Mouse (Mus musculus): ENCODE data around the gene Abhd11.
"Not testable (repeated sequence)": the region's sequence is repeated elsewhere in the genome, so short reads cannot be mapped to it uniquely, and the experiment has no call there.

The Abhd11 gene

GRCm38 (mm10) chr5:135008671-135009589, at the start of gene Abhd11:
Abhd11 (plus strand) TSS chr5:135009152.
- peak; percentile 94 to 98 for DNase-seq (ENCODE audit: low spot score in 2 of 2)

GRCm38 (mm10) chr5:134960430-134960829, 48.5 kb upstream of the Abhd11 start:
- DNase-seq (ENCODE audit: low spot score in 2 of 2): no peak

GRCm38 (mm10) chr5:134961519-134961918, 47.4 kb upstream of the Abhd11 start:
- DNase-seq (ENCODE audit: low spot score in 2 of 2): no peak

GRCm38 (mm10) chr5:134963546-134963945, 45.4 kb upstream of the Abhd11 start:
- no peak for DNase-seq (ENCODE audit: low spot score in 2 of 2)

- DNase-seq (ENCODE audit: low spot score in 2 of 2): not testable (repeated sequence)
These were observed 44.3 kb upstream of the Abhd11 start for GRCm38 (mm10) chr5:134964655-134965054.

- peak; percentile 79 for DNase-seq (ENCODE audit: low spot score in 2 of 2)
These were observed 43.5 kb upstream of the Abhd11 start for GRCm38 (mm10) chr5:134965473-134965851.

GRCm38 (mm10) chr5:134965852-134966821, 42.8 kb upstream of the Abhd11 start:
- DNase-seq (ENCODE audit: low spot score in 2 of 2): no peak

- DNase-seq (ENCODE audit: low spot score in 2 of 2): no peak
These were observed 41.6 kb upstream of the Abhd11 start for GRCm38 (mm10) chr5:134967164-134967944.

- DNase-seq (ENCODE audit: low spot score in 2 of 2): no peak
These were observed 38.3 kb upstream of the Abhd11 start for GRCm38 (mm10) chr5:134970671-134971070.

GRCm38 (mm10) chr5:134973081-134973480, 35.9 kb upstream of the Abhd11 start:
- DNase-seq (ENCODE audit: low spot score in 2 of 2): no peak

- DNase-seq (ENCODE audit: low spot score in 2 of 2): no peak
These were observed 35.4 kb upstream of the Abhd11 start for GRCm38 (mm10) chr5:134973526-134973925.

- DNase-seq (ENCODE audit: low spot score in 2 of 2): no peak
These were observed 34.7 kb upstream of the Abhd11 start for GRCm38 (mm10) chr5:134974294-134974693.

GRCm38 (mm10) chr5:134974921-134975320, 34.0 kb upstream of the Abhd11 start:
- no peak for DNase-seq (ENCODE audit: low spot score in 2 of 2)

- DNase-seq (ENCODE audit: low spot score in 2 of 2): no peak
These were observed 32.8 kb upstream of the Abhd11 start for GRCm38 (mm10) chr5:134976164-134976563.

- DNase-seq (ENCODE audit: low spot score in 2 of 2): no peak
These were observed 32.2 kb upstream of the Abhd11 start for GRCm38 (mm10) chr5:134976577-134977250.

GRCm38 (mm10) chr5:134977837-134978236, 31.1 kb upstream of the Abhd11 start:
- no peak for DNase-seq (ENCODE audit: low spot score in 2 of 2)

GRCm38 (mm10) chr5:134981149-134981548, 27.8 kb upstream of the Abhd11 start:
- no peak for DNase-seq (ENCODE audit: low spot score in 2 of 2)

- no peak for DNase-seq (ENCODE audit: low spot score in 2 of 2)
These were observed 25.8 kb upstream of the Abhd11 start for GRCm38 (mm10) chr5:134983111-134983510.

GRCm38 (mm10) chr5:134983771-134984170, 25.2 kb upstream of the Abhd11 start:
- no peak for DNase-seq (ENCODE audit: low spot score in 2 of 2)

GRCm38 (mm10) chr5:134985633-134986297, 23.2 kb upstream of the Abhd11 start, which contains the start of gene Cldn3:
Cldn3 (plus strand) TSS chr5:134986214.
- DNase-seq (ENCODE audit: low spot score in 2 of 2): no peak

Measured in right cerebral cortex, adult 2 months (tissue).